Mouse (Mus musculus): Measurements from ENCODE around the gene Olfr1176. TPM values are rescaled to one million over a fixed set of nuclear protein-coding genes. Genes with fewer than 3 reads are reported as not detected.

Gene Olfr1176
- total RNA-seq (2021): not detected in 2 replicates
- long read RNA-seq, experiment 1: 0 reads
- long read RNA-seq, experiment 2: 0 reads

GRCm38 (mm10) chr2:88336421-88336820, at the start of gene Olfr1176:
Gene Olfr1176, plus strand, starts transcription at chr2:88336721.
- no peak for DNase-seq

GRCm38 (mm10) chr2:88315035-88315434, 21.5 kb upstream of the Olfr1176 start, which contains the start of gene Olfr1174-ps:
Gene Olfr1174-ps, minus strand, starts transcription at chr2:88315135.
- DNase-seq: no peak

GRCm38 (mm10) chr2:88327115-88327514, 9.4 kb upstream of the Olfr1176 start, which contains the start of gene Olfr1175-ps:
Gene Olfr1175-ps, minus strand, starts transcription at chr2:88327215.
- DNase-seq: no peak

GRCm38 (mm10) chr2:88346392-88346791, 9.9 kb downstream of the Olfr1176 start, which contains the start of gene Olfr1177-ps:
Gene Olfr1177-ps, minus strand, starts transcription at chr2:88346492.
- DNase-seq: no peak

- no peak for DNase-seq
These were observed 19.8 kb downstream of the Olfr1176 start for GRCm38 (mm10) chr2:88356304-88356703.

- no peak for DNase-seq
These were observed 50.2 kb downstream of the Olfr1176 start, which contains the start of gene Olfr1178 for GRCm38 (mm10) chr2:88386762-88387161. Gene Olfr1178, plus strand, starts transcription at chr2:88387062.

Other genes starting within 250 kb of the Olfr1176 start
- not detected in 2 replicates for gene Olfr1164, start 242.8 kb upstream of the Olfr1176 start, total RNA-seq (2021)
- gene Olfr1166, start 208.4 kb upstream of the Olfr1176 start, total RNA-seq (2021): not detected in 2 replicates
- gene Olfr1167, start 181.5 kb upstream of the Olfr1176 start, total RNA-seq (2021): not detected in 2 replicates
- not detected in 2 replicates for gene Olfr1168, start 154.8 kb upstream of the Olfr1176 start, total RNA-seq (2021)
- gene Olfr1170, start 108.4 kb upstream of the Olfr1176 start, total RNA-seq (2021): not detected in 2 replicates
- gene Olfr1173, start 56.8 kb upstream of the Olfr1176 start, total RNA-seq (2021): not detected in 2 replicates
- not detected in 2 replicates for gene Olfr1174-ps, start 21.6 kb upstream of the Olfr1176 start, total RNA-seq (2021)
- not detected in 2 replicates for gene Olfr1175-ps, start 9.5 kb upstream of the Olfr1176 start, total RNA-seq (2021)
- gene Olfr1177-ps, start 9.8 kb downstream of the Olfr1176 start, total RNA-seq (2021): not detected in 2 replicates
- not detected in 2 replicates for gene Olfr1178, start 50.3 kb downstream of the Olfr1176 start, total RNA-seq (2021)
- not detected in 2 replicates for gene Olfr1179, start 69.7 kb downstream of the Olfr1176 start, total RNA-seq (2021)
- gene Olfr1180, start 82.4 kb downstream of the Olfr1176 start, total RNA-seq (2021): not detected in 2 replicates
- gene Olfr1181, start 89.5 kb downstream of the Olfr1176 start, total RNA-seq (2021): not detected in 2 replicates
- gene Gm13757, start 112.4 kb downstream of the Olfr1176 start, total RNA-seq (2021): not detected in 2 replicates
- not detected in 2 replicates for gene Olfr1183, start 118.1 kb downstream of the Olfr1176 start, total RNA-seq (2021)
- gene Olfr1184, start 146.9 kb downstream of the Olfr1176 start, total RNA-seq (2021): not detected in 2 replicates
- not detected in 2 replicates for gene Olfr1185-ps1, start 156.6 kb downstream of the Olfr1176 start, total RNA-seq (2021)
- not detected in 2 replicates for gene Olfr1186, start 181.8 kb downstream of the Olfr1176 start, total RNA-seq (2021)
- not detected in 2 replicates for gene Olfr1188, start 220.2 kb downstream of the Olfr1176 start, total RNA-seq (2021)
- not detected in 2 replicates for gene Olfr1189, start 249.7 kb downstream of the Olfr1176 start, total RNA-seq (2021)